Mouse (Mus musculus) kidney, postnatal 0 days (tissue): ENCODE measurements at regions not wholly inside any gene's neighbourhood (a gene's known extent, or its start where the extent isn't known, plus 50 kb on each side); places are given as distances from the start of the nearest gene placed in this dataset.

Experiments
- ATAC-seq: fragments of 200-750 bp; cut with Nextera tagmentation; replicated peaks from 2 replicates; pipeline ENCODE4 v1.8.0; 2017; ENCODE audit warnings: low read depth, moderate number of reproducible peaks, moderate TSS enrichment, moderate library complexity; ENCODE audit not compliant: low FRiP score
- DNase-seq: peaks from one replicate; pipeline ENCODE4 v3.0.0-alpha.2; 2016; ENCODE audit warnings: low spot score
- H3K27ac ChIP-seq: fragments of 300-500 bp; sonication (generic); 2 replicates; pipeline ENCODE4 v1.5.1; 2014; ENCODE audit warnings: mild to moderate bottlenecking
- H3K27me3 ChIP-seq: fragments of 300-500 bp; sonication (generic); 2 replicates; pipeline ENCODE4 v1.6.1; 2014; ENCODE audit warnings: low read length, mixed read lengths; ENCODE audit not compliant: insufficient read depth
- H3K36me3 ChIP-seq: fragments of 300-500 bp; sonication (generic); 2 replicates; pipeline ENCODE4 v1.6.1; 2014; ENCODE audit warnings: low read length, mixed read lengths; ENCODE audit not compliant: insufficient read depth
- H3K4me1 ChIP-seq: fragments of 300-500 bp; sonication (generic); replicated peaks from 2 replicates; pipeline ENCODE4 v1.6.1; 2014; ENCODE audit warnings: antibody characterized with exemption, low read length, mixed read lengths; ENCODE audit not compliant: insufficient read depth
- H3K4me2 ChIP-seq: fragments of 300-500 bp; sonication (generic); 2 replicates; pipeline ENCODE4 v1.6.1; 2014; ENCODE audit warnings: mild to moderate bottlenecking, low read length, moderate library complexity, mixed read lengths
- H3K4me3 ChIP-seq: fragments of 300-500 bp; sonication (generic); replicated peaks from 2 replicates; pipeline ENCODE4 v1.5.1; 2014; ENCODE audit warnings: low read depth, low read length
- H3K9ac ChIP-seq: fragments of 300-500 bp; sonication (generic); 2 replicates; pipeline ENCODE4 v1.6.1; 2014; ENCODE audit warnings: low read depth, low read length
- H3K9me3 ChIP-seq: fragments of 300-500 bp; sonication (generic); replicated peaks from 2 replicates; pipeline ENCODE4 v1.6.1; 2016; ENCODE audit warnings: low read length, inconsistent platforms, mixed read lengths
- CTCF ChIP-seq: IDR thresholded peaks from 2 replicates; pipeline ENCODE4 v1.5.1; 2016; ENCODE audit warnings: antibody characterized with exemption, low read depth, mild to moderate bottlenecking, moderate library complexity
- WGBS: fragments of 180-500 bp; shearing (Covaris S2); extraction: QIAGEN DNeasy Blood & Tissue Kit; methylation state at CpG from one replicate; pipeline ENCODE4 v1.1.7; 2014; 5-methylcytosine and 5-hydroxymethylcytosine counted together

DNA sequence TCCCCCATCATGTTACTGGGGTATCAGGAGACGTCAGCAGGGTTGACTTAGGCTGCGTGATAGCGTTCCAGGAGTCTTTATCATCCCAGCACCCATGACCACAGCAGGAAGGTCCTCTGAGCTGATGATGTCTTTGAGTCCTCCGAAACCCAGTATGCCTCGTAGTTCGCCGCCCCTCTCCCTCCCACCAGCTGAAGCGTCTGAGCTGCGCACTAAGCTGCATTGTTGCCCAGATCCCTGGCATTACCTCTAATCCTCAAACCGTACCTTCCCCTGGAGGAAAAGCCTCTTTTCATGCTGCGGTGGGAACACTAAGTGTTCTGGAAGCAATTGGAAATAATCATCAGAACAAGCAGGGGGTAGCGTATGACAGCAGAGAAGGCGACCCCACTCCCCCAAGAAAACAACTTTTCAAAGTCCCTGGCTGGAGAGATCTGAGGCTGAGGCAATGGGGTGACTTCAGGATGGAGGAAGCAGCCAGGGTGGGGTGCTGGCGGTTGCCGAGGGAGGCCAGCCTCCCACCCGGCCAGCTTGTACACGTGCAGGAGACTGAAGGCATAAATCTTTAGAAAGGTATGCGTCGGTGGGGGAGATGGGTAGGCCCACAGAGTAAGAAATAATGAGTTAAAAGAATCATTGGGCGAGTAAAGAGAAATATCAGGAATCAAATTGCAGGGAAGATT lies 93.7 kb upstream of the Lrfn2 start:
- H3K9ac ChIP-seq = no peak overlapping the region
- no peaks in the 10 kb centered on the region for H3K36me3 ChIP-seq
- H3K4me1 ChIP-seq = no peaks in the 10 kb centered on the region
- no peak overlapping the region for H3K4me2 ChIP-seq
- no peaks in the 10 kb centered on the region for H3K9me3 ChIP-seq
- 55% methylated on average over 20 of the region's 20 CpGs for WGBS
- H3K4me3 ChIP-seq = no peak overlapping the region
- ATAC-seq = no peak
- TF ChIP-seq CTCF = no peak
- H3K27me3 ChIP-seq = no peaks in the 10 kb centered on the region
- H3K27ac ChIP-seq = no peak overlapping the region
- no peak for DNase-seq

DNA sequence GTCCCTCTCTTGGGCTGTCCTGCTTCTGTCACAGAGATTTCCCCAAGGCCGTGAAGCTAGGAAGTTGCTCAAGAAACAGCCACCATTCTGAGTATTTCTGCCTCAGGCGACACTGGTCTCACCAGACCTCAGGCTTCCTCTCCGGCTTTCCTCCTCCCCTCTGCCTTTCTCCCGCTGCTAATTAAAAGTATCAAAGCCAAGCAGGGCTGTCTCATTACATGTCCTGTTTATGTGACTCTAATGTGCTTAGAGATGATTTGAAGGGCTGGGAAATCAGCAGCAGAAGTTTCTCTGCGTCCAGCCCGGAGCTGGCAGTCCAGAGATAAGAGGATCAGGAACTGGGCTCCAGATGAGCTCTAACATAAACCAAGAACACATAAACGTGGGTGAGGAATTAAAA lies 84.3 kb upstream of the Lrfn2 start:
- no peaks in the 10 kb centered on the region for H3K36me3 ChIP-seq
- 47% methylated on average over 7 of the region's 7 CpGs for WGBS
- no peak overlapping the region for H3K27ac ChIP-seq
- no peaks in the 10 kb centered on the region for H3K9me3 ChIP-seq
- ATAC-seq (no peak), DNase-seq (no peak)
- no peak overlapping the region for H3K4me2 ChIP-seq
- H3K27me3 ChIP-seq = no peaks in the 10 kb centered on the region
- H3K4me3 ChIP-seq = no peak overlapping the region
- no peaks in the 10 kb centered on the region for H3K4me1 ChIP-seq
- TF ChIP-seq CTCF = no peak
- no peak overlapping the region for H3K9ac ChIP-seq

DNA sequence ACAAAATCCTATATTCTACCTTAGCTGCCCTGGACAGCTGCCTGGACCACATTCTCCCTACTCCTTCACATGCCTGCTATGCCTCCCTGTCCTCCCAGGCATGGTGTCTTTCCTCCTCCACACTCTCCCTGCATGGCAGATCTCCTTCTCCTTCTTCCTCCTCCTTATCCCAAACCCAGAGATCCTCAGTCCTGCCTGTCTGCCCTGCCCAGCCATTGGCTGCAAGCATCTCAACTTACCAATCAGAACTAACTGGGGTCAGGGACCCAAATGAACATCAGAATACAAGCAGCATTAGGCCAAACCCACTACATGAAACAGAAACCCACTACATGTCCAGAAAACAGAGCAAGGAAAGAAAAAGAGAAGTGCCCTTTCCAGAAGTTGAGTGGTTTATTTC lies 81.3 kb upstream of the Lrfn2 start:
- Histone ChIP-seq H3K9me3 (no peaks in the 10 kb centered on the region), H3K4me2 (no peak overlapping the region), H3K9ac (no peak overlapping the region), H3K36me3 (no peaks in the 10 kb centered on the region), H3K4me1 (no peaks in the 10 kb centered on the region), H3K27me3 (no peaks in the 10 kb centered on the region), H3K4me3 (no peak overlapping the region), H3K27ac (no peak overlapping the region)
- TF ChIP-seq CTCF = no peak
- DNase-seq (no peak), ATAC-seq (no peak)

DNA sequence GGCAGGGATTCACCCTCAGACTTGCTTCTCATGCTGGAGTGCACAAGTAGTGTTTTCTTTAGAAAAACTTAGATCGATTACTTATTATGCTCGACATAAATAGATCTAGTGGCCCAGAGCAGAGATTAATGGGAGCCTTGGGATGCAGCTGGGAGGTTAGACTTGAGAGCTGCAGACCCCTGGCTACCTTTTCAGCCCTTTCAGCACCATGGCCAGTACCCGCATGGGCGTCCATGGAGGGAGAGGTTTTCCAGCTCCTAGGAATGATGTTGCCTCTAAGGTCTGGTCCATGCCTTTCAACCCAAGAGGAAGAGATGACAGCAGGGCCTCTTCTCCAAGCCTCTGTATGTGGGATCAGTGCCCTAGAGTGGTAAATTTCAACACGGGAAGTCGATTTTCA lies 73.3 kb upstream of the Lrfn2 start:
- 47% methylated on average over 6 of the region's 6 CpGs for WGBS
- DNase-seq = peak; percentile 71
- no peak for ATAC-seq

DNA sequence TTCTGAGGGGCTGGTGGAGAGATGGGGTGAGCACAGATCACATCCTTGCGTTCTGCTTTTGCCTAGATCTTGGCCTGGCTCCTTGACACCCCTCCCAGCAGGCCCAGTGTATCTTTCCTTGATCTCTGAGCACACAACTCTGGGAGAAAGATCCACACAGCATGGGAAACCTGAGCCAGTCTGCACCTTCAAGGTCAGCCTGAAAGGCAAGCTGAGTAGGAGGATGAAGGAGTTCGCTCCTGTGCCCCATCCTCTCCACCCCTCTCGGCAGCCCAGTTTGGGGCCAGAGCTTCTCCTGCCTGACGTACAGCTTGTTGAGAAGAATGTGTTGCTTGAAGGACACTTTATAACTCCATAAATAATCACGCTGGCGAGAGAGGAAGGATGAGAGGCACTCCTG lies 61.7 kb upstream of the Lrfn2 start:
- TF ChIP-seq CTCF = no peak
- Histone ChIP-seq H3K27me3 (no peaks in the 10 kb centered on the region), H3K4me3 (no peak overlapping the region), H3K27ac (no peak overlapping the region), H3K4me2 (no peak overlapping the region), H3K4me1 (no peaks in the 10 kb centered on the region), H3K9ac (no peak overlapping the region), H3K9me3 (no peaks in the 10 kb centered on the region), H3K36me3 (no peaks in the 10 kb centered on the region)
- no peak for ATAC-seq
- DNase-seq = peak; percentile 23
- WGBS = 12% methylated on average over 6 of the region's 6 CpGs

More for the DNA sequence above, 73.3 kb upstream of the Lrfn2 start:
- no peak for TF ChIP-seq CTCF
- no peak overlapping the region for H3K27ac ChIP-seq
- H3K9me3 ChIP-seq = no peaks in the 10 kb centered on the region
- H3K4me2 ChIP-seq = no peak overlapping the region
- no peaks in the 10 kb centered on the region for H3K4me1 ChIP-seq
- H3K27me3 ChIP-seq = no peaks in the 10 kb centered on the region
- H3K4me3 ChIP-seq = no peak overlapping the region
- H3K9ac ChIP-seq = no peak overlapping the region
- no peaks in the 10 kb centered on the region for H3K36me3 ChIP-seq

DNA sequence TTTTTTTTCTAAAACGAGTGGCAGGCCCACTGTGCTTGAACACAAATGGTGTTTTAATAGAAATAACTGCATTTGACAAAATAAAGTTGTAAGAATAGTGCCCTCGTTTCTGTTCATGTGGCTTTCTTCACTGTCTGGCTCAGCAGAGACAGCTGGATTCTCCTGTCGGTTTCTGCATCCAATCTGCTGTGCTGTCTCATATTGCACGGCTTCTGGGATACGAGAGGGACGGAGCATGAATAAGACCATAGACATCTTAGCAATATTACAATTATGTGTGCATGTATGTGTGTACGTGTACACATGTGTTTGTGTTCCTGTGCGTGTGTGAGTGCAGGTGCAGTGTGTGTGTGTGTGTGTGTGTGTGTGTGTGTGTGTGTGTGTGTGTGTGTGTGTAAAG lies 54.7 kb upstream of the Lrfn2 start:
- H3K9ac ChIP-seq = no peak overlapping the region
- H3K9me3 ChIP-seq = no peaks in the 10 kb centered on the region
- TF ChIP-seq CTCF = no peak
- 48% methylated on average over 8 of the region's 8 CpGs for WGBS
- H3K4me3 ChIP-seq = no peak overlapping the region
- H3K36me3 ChIP-seq = no peaks in the 10 kb centered on the region
- no peak overlapping the region for H3K27ac ChIP-seq
- no peak for DNase-seq
- H3K4me1 ChIP-seq = no peaks in the 10 kb centered on the region
- no peak overlapping the region for H3K4me2 ChIP-seq
- ATAC-seq = no peak
- no peaks in the 10 kb centered on the region for H3K27me3 ChIP-seq

DNA sequence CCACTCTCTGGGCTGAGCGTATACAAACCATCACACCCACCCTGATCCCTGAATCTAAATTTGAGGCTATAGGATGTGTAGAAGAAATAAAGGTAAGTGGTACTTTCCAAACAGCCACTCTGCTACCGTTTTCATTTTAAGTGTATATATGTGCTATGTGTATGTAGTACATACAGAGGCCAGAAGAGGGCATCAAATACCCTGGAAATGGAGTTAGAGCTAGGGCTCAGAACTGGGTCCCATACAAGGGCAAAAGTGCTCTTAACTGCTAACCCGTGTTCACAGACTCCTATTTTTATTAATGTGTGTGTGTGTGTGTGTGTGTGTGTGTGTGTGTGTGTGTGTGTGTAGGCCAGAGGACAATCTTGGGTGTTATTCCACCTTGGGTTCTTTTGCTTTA lies 51.6 kb upstream of the Lrfn2 start:
- 91% methylated on average over 3 of the region's 3 CpGs for WGBS

More for the DNA sequence above, 51.6 kb upstream of the Lrfn2 start:
- no peak overlapping the region for H3K4me2 ChIP-seq
- no peaks in the 10 kb centered on the region for H3K36me3 ChIP-seq
- H3K9me3 ChIP-seq = no peaks in the 10 kb centered on the region
- H3K4me1 ChIP-seq = no peaks in the 10 kb centered on the region
- ATAC-seq = no peak
- no peaks in the 10 kb centered on the region for H3K27me3 ChIP-seq
- no peak overlapping the region for H3K27ac ChIP-seq
- H3K4me3 ChIP-seq = no peak overlapping the region
- peak; percentile 31; the same call in 1 of the 2 replicates for TF ChIP-seq CTCF
- no peak for DNase-seq
- no peak overlapping the region for H3K9ac ChIP-seq
